Mouse (Mus musculus) CH12.LX (cell line): Measurements from ENCODE around the gene Gm21970. TPM values are rescaled to one million over a fixed set of nuclear protein-coding genes. Genes with fewer than 3 reads are reported as not detected.

Experiments
- DNase-seq: peaks from one replicate; pipeline ENCODE4 v3.0.0-alpha.2; 2013; ENCODE audit errors: extremely low read depth
- H3K27ac ChIP-seq: 2 replicates; pipeline ENCODE4 v1.5.1; 2012; ENCODE audit warnings: low read depth, mild to moderate bottlenecking, control low read depth, moderate library complexity; ENCODE audit not compliant: insufficient read depth
- H3K27me3 ChIP-seq: replicated peaks from 2 replicates; pipeline ENCODE3; 2012; ENCODE audit warnings: inconsistent platforms
- H3K36me3 ChIP-seq, 2 experiments: replicated peaks in 1 of 2; 2 replicates each; pipeline versions ENCODE3 to v1.6.1; 2012; ENCODE audit warnings: inconsistent platforms in 1 of 2, low read length in 1 of 2, mild to moderate bottlenecking in 1 of 2, mixed read lengths in 1 of 2, moderate library complexity in 1 of 2; ENCODE audit not compliant: control insufficient read depth in 1 of 2, insufficient read depth in 1 of 2
- H3K4me1 ChIP-seq, 2 experiments: 2 replicates each; pipeline ENCODE4 v1.6.1; 2012; ENCODE audit warnings: inconsistent platforms in 1 of 2, moderate library complexity in 1 of 2; ENCODE audit not compliant: insufficient read depth in 2 of 2, control insufficient read depth in 1 of 2
- H3K4me2 ChIP-seq: 2 replicates; pipeline ENCODE4 v1.6.1; 2012; ENCODE audit warnings: low read depth, mild to moderate bottlenecking, control low read depth; ENCODE audit not compliant: poor library complexity, insufficient read depth, severe bottlenecking
- H3K4me3 ChIP-seq, 3 experiments: fragments of 150-350 bp in 1 of 3; sonication (generic) in 1 of 3; replicated peaks in 1 of 3; 2 replicates each; pipeline versions ENCODE3 to v1.5.1; 2011 to 2012; ENCODE audit warnings: low read depth in 2 of 3, low read length in 2 of 3, mild to moderate bottlenecking in 2 of 3, moderate library complexity in 2 of 3, control low read depth in 1 of 3, improper control_type of control experiment in 1 of 3, inconsistent platforms in 1 of 3, mixed read lengths in 1 of 3; ENCODE audit not compliant: poor library complexity in 1 of 3
- H3K79me2 ChIP-seq: replicated peaks from 2 replicates; pipeline ENCODE4 v1.6.1; 2012; ENCODE audit warnings: mild to moderate bottlenecking, moderate library complexity; ENCODE audit not compliant: control insufficient read depth, poor library complexity, insufficient read depth, severe bottlenecking; ENCODE audit errors: extremely low read depth
- H3K9ac ChIP-seq: 2 replicates; pipeline ENCODE4 v1.6.1; 2012; ENCODE audit warnings: low read depth, mild to moderate bottlenecking, control low read depth, moderate library complexity; ENCODE audit not compliant: insufficient read depth
- H3K9me3 ChIP-seq: replicated peaks from 2 replicates; pipeline ENCODE3; 2012; ENCODE audit warnings: low read length, inconsistent platforms, mixed read lengths
- BHLHE40 ChIP-seq: IDR thresholded peaks from 2 replicates; pipeline ENCODE4 v1.6.1; 2011; ENCODE audit warnings: mild to moderate bottlenecking, low read depth, low read length, improper control_type of control experiment
- CTCF ChIP-seq, 2 experiments: IDR thresholded peaks in 1 of 2; conservative IDR thresholded peaks in 1 of 2; 2 replicates each; pipeline ENCODE4 v1.5.1; 2011 to 2012; ENCODE audit warnings: low read depth in 2 of 2, low read length in 2 of 2, improper control_type of control experiment in 1 of 2, inconsistent platforms in 1 of 2, mild to moderate bottlenecking in 1 of 2, moderate library complexity in 1 of 2
- E2F4 ChIP-seq: IDR thresholded peaks from 2 replicates; pipeline ENCODE4 v1.6.1; 2011; ENCODE audit warnings: low read depth, low read length, improper control_type of control experiment; ENCODE audit not compliant: insufficient replicate concordance
- ELF1 ChIP-seq: IDR thresholded peaks from 2 replicates; pipeline ENCODE4 v1.6.1; 2014; ENCODE audit warnings: low read depth, mild to moderate bottlenecking, inconsistent platforms, low read length, improper control_type of control experiment
- ETS1 ChIP-seq: conservative IDR thresholded peaks from 2 replicates; pipeline ENCODE4 v1.6.1; 2012; ENCODE audit warnings: low read depth, mild to moderate bottlenecking, inconsistent platforms, low read length, improper control_type of control experiment, moderate library complexity
- IRF4 ChIP-seq: IDR thresholded peaks from 2 replicates; pipeline ENCODE4 v1.6.1; 2014; ENCODE audit warnings: low read depth, mild to moderate bottlenecking, inconsistent platforms, low read length, improper control_type of control experiment
- JUN ChIP-seq: IDR thresholded peaks from 2 replicates; pipeline ENCODE4 v1.6.1; 2011; ENCODE audit warnings: low read depth, mild to moderate bottlenecking, low read length, improper control_type of control experiment, moderate library complexity; ENCODE audit not compliant: insufficient read depth
- JUND ChIP-seq: conservative IDR thresholded peaks from 2 replicates; pipeline ENCODE4 v1.6.1; 2011; ENCODE audit warnings: low read depth, low read length, improper control_type of control experiment
- KAT2A ChIP-seq: IDR thresholded peaks from 2 replicates; pipeline ENCODE4 v1.6.1; 2012; ENCODE audit warnings: low read length, improper control_type of control experiment, inconsistent platforms; ENCODE audit not compliant: insufficient replicate concordance
- MAZ ChIP-seq: IDR thresholded peaks from 2 replicates; pipeline ENCODE4 v1.6.1; 2012; ENCODE audit warnings: low read depth, mild to moderate bottlenecking, inconsistent platforms, low read length, improper control_type of control experiment, moderate library complexity
- MEF2A ChIP-seq: IDR thresholded peaks from 2 replicates; pipeline ENCODE4 v1.6.1; 2014; ENCODE audit warnings: low read depth, mild to moderate bottlenecking, inconsistent platforms, low read length, improper control_type of control experiment, borderline replicate concordance
- MYC ChIP-seq: IDR thresholded peaks from 2 replicates; pipeline ENCODE4 v1.6.1; 2011; ENCODE audit warnings: low read depth, mild to moderate bottlenecking, improper control_type of control experiment, low read length
- NRF1 ChIP-seq: IDR thresholded peaks from 2 replicates; pipeline ENCODE4 v1.6.1; 2014; ENCODE audit warnings: low read depth, mild to moderate bottlenecking, inconsistent platforms, low read length, improper control_type of control experiment, moderate library complexity
- PAX5 ChIP-seq: IDR thresholded peaks from 2 replicates; pipeline ENCODE4 v1.6.1; 2012; ENCODE audit warnings: low read length, inconsistent platforms, mixed read lengths
- POLR2A ChIP-seq: IDR thresholded peaks from 2 replicates; pipeline ENCODE4 v1.6.1; 2011; ENCODE audit warnings: low read depth, mild to moderate bottlenecking, improper control_type of control experiment, low read length
- POLR2AphosphoS2 ChIP-seq: IDR thresholded peaks from 2 replicates; pipeline ENCODE4 v1.6.1; 2011; ENCODE audit warnings: low read depth, low read length, improper control_type of control experiment
- RAD21 ChIP-seq: IDR thresholded peaks from 2 replicates; pipeline ENCODE4 v1.6.1; 2011; ENCODE audit warnings: low read depth, mild to moderate bottlenecking, low read length, improper control_type of control experiment, moderate library complexity
- TCF12 ChIP-seq: IDR thresholded peaks from 2 replicates; pipeline ENCODE4 v1.6.1; 2014; ENCODE audit warnings: low read depth, mild to moderate bottlenecking, inconsistent platforms, low read length, improper control_type of control experiment
- USF1 ChIP-seq: IDR thresholded peaks from 2 replicates; pipeline ENCODE4 v1.6.1; 2014; ENCODE audit warnings: low read depth, mild to moderate bottlenecking, inconsistent platforms, low read length, improper control_type of control experiment
- USF2 ChIP-seq: conservative IDR thresholded peaks from 2 replicates; pipeline ENCODE4 v1.6.1; 2011; ENCODE audit warnings: low read depth, low read length, improper control_type of control experiment
- ZC3H11A ChIP-seq: IDR thresholded peaks from 2 replicates; pipeline ENCODE4 v1.6.1; 2012; ENCODE audit warnings: low read depth, mild to moderate bottlenecking, inconsistent platforms, low read length, improper control_type of control experiment
- ZMIZ1 ChIP-seq: IDR thresholded peaks from 2 replicates; pipeline ENCODE4 v1.6.1; 2012; ENCODE audit warnings: low read depth, mild to moderate bottlenecking, inconsistent platforms, low read length, improper control_type of control experiment
- ZNF384 ChIP-seq: IDR thresholded peaks from 2 replicates; pipeline ENCODE4 v1.6.1; 2012; ENCODE audit warnings: low read depth, low read length, improper control_type of control experiment, inconsistent platforms
- dilution Hi-C: fragments of 300-500 bp; cut with MboI; formaldehyde crosslinking; loops from 2 replicates; pipeline ENCODE4 v1.14.3; 2020; ENCODE audit warnings: low sequenced_read_pairs; ENCODE audit not compliant: extremely low pct_unique_long_range_greater_than_20kb, extremely low pct_ligation_motif_present
- in situ Hi-C: fragments of 300-500 bp; cut with MboI; formaldehyde crosslinking; loops from 3 replicates; pipeline ENCODE4 v1.14.3; 2019; ENCODE audit warnings: low sequenced_read_pairs, low pct_ligation_motif_present, low pct_unique_long_range_greater_than_20kb, mixed read lengths
- polyA plus RNA-seq: library from polyadenylated mRNA; unstranded; fragments of >175 nt; gene quantifications from 2 replicates; pipeline ENCODE4 v1.2.1, GENCODE M21; 2012; ENCODE audit warnings: low read depth; ENCODE audit not compliant: insufficient read length
- total RNA-seq, 2 experiments: library from RNA; depleted of rRNA; stranded (reverse); fragments of 300-350 nt in 1 of 2; fragments of >200 nt in 1 of 2; gene quantifications; 2 replicates each; pipeline ENCODE4 v1.2.3; 2012 to 2014

The Gm21970 gene
- total and polyA plus RNA-seq, 3 experiments: not detected

- no peak for TF ChIP-seq JUND
- peak; percentile 55 to 77; a peak in 3 of 4 replicates for TF ChIP-seq CTCF (conservative IDR thresholded peaks at IDR 0.05 in 1 of 2, IDR thresholded peaks at IDR 0.05 in 1 of 2; ENCODE audit: low read depth in 2 of 2, low read length in 2 of 2)
- TF ChIP-seq BHLHE40: no peak
- no peak for TF ChIP-seq USF2
- no peak for TF ChIP-seq NRF1
- TF ChIP-seq MAZ: no peak
- no peak for TF ChIP-seq POLR2AphosphoS2
- TF ChIP-seq TCF12: 0 out of 2 replicates have a peak, but pooled peaks have one; percentile 31
- no peak for TF ChIP-seq JUN
Observed at GRCm38 (mm10) chr16:91459841-91460370, 68.4 kb downstream of the Gm21970 start (continued).

- no peak for TF ChIP-seq ELF1
- TF ChIP-seq MEF2A: no peak
- no peak for TF ChIP-seq ETS1
- no peak for TF ChIP-seq USF1
- no peak for TF ChIP-seq POLR2A
- TF ChIP-seq ZMIZ1: no peak
- TF ChIP-seq PAX5: no peak
- no peak for TF ChIP-seq KAT2A
- TF ChIP-seq ZC3H11A: no peak
- TF ChIP-seq ZNF384: no peak
- no peak for TF ChIP-seq IRF4
- no peak for TF ChIP-seq JUN
- TF ChIP-seq RAD21: no peak
- no peak for TF ChIP-seq BHLHE40
- no peak for TF ChIP-seq E2F4
- TF ChIP-seq MYC: no peak
Observed at GRCm38 (mm10) chr16:91461066-91461638, 69.6 kb downstream of the Gm21970 start.

More at GRCm38 (mm10) chr16:91461066-91461638, 69.6 kb downstream of the Gm21970 start:
- H3K4me3 ChIP-seq: no peak overlapping the region
- no peak for DNase-seq
- no peaks in the 10 kb centered on the region for H3K79me2 ChIP-seq
- dilution Hi-C loops: no loop called here
- H3K4me2 ChIP-seq: no peak overlapping the region
- peaks cover 11 to 63% of the 10 kb centered on the region in 2 experiments for H3K4me1 ChIP-seq
- in situ Hi-C loops: no loop called here
- H3K9ac ChIP-seq: no peak overlapping the region; the same call in 1 of the 2 replicates
- peaks cover 8% of the 10 kb centered on the region for H3K9me3 ChIP-seq
- peaks cover 0 to 6% of the 10 kb centered on the region in 2 experiments for H3K36me3 ChIP-seq
- H3K27me3 ChIP-seq: no peaks in the 10 kb centered on the region
- no peak overlapping the region for H3K27ac ChIP-seq
